Mouse (Mus musculus) embryonic facial prominence, embryonic 11.5 days (tissue): ENCODE measurements around the gene Prss38. TPM values are rescaled to one million over a fixed set of nuclear protein-coding genes. Genes with fewer than 3 reads are reported as not detected.

Experiments used
- ATAC-seq: fragments of 200-750 bp; cut with Nextera tagmentation; replicated peaks from 2 replicates; pipeline ENCODE4 v1.8.0; 2017; ENCODE audit warnings: low read depth; ENCODE audit not compliant: insufficient number of reproducible peaks, low FRiP score, low TSS enrichment
- DNase-seq: peaks from one replicate; pipeline ENCODE4 v3.0.0-alpha.2; 2015; ENCODE audit warnings: low spot score
- H3K27ac ChIP-seq: fragments of 300-500 bp; sonication (generic); replicated peaks from 2 replicates; pipeline ENCODE4 v1.5.1; 2014; ENCODE audit warnings: mild to moderate bottlenecking, low read depth, low read length, control low read depth
- H3K27me3 ChIP-seq: fragments of 300-500 bp; sonication (generic); 2 replicates; pipeline ENCODE4 v1.6.1; 2014; ENCODE audit warnings: mild to moderate bottlenecking, low read length, moderate library complexity, mixed read lengths; ENCODE audit not compliant: control insufficient read depth, insufficient read depth
- H3K36me3 ChIP-seq: fragments of 300-500 bp; sonication (generic); replicated peaks from 2 replicates; pipeline ENCODE4 v1.6.1; 2014; ENCODE audit warnings: low read depth, mild to moderate bottlenecking, low read length, moderate library complexity, mixed read lengths; ENCODE audit not compliant: control insufficient read depth, insufficient read depth
- H3K4me1 ChIP-seq: fragments of 300-500 bp; sonication (generic); 2 replicates; pipeline ENCODE4 v1.6.1; 2014; ENCODE audit warnings: low read length, mixed read lengths; ENCODE audit not compliant: control insufficient read depth, insufficient read depth
- H3K4me2 ChIP-seq: fragments of 300-500 bp; sonication (generic); 2 replicates; pipeline ENCODE4 v1.6.1; 2014; ENCODE audit warnings: low read depth, mild to moderate bottlenecking, control low read depth, low read length, moderate library complexity
- H3K4me3 ChIP-seq: fragments of 300-500 bp; sonication (generic); 2 replicates; pipeline ENCODE4 v1.5.1; 2014; ENCODE audit warnings: low read depth, low read length, control low read depth
- H3K9ac ChIP-seq: fragments of 300-500 bp; sonication (generic); replicated peaks from 2 replicates; pipeline ENCODE4 v1.6.1; 2014; ENCODE audit warnings: mild to moderate bottlenecking, control low read depth, low read length
- H3K9me3 ChIP-seq: fragments of 300-500 bp; sonication (generic); replicated peaks from 2 replicates; pipeline ENCODE4 v1.6.1; 2016; ENCODE audit warnings: mild to moderate bottlenecking, low read length, inconsistent platforms, mixed read lengths; ENCODE audit not compliant: control insufficient read depth
- WGBS: fragments of 180-500 bp; shearing (Covaris S2); extraction: QIAGEN DNeasy Blood & Tissue Kit; methylation state at CpG from one replicate; pipeline ENCODE4 v1.1.7; 2014; 5-methylcytosine and 5-hydroxymethylcytosine counted together
- polyA plus RNA-seq: library from polyadenylated mRNA; unstranded; fragments of >200 nt; fragmentation: Nextera tagmentation; extraction: Ambion mirVana; gene quantifications from 2 replicates; pipeline ENCODE4 v1.2.1, GENCODE M21; 2014

Gene Prss38
- polyA plus RNA-seq, 1 experiment from 2014 or later, result not detected

DNA sequence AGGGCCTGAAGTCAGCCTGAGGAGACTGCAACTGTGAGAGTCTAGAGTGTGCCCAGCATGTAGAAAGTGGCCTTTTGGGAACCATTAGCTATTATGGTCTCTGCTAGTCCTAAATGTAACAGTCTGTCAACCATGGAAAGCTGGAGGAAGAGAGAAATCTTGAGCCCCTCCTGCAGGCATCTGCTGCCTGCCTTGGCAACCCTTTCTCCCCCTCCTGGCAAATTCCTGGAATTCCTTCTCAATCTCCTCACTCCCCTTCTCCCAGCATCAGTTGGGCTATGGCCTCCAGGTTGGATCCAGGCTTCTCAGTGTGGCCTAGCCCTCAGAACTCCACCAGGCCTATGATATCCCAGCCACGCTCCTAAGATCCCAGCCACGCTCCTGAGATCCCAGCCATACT is 25.1 kb downstream of the Prss38 start:
- no peaks in the 10 kb centered on the region for H3K9me3 ChIP-seq
- no peak overlapping the region for H3K9ac ChIP-seq
- H3K36me3 ChIP-seq, result no peaks in the 10 kb centered on the region
- ATAC-seq, result no peak
- no peak overlapping the region for H3K27ac ChIP-seq
- H3K27me3 ChIP-seq, result no peaks in the 10 kb centered on the region
- DNase-seq, result peak; percentile 56
- WGBS, result 73% methylated on average over 2 of the region's 2 CpGs
- no peaks in the 10 kb centered on the region for H3K4me1 ChIP-seq
- no peak overlapping the region for H3K4me2 ChIP-seq
- H3K4me3 ChIP-seq, result no peak overlapping the region

DNA sequence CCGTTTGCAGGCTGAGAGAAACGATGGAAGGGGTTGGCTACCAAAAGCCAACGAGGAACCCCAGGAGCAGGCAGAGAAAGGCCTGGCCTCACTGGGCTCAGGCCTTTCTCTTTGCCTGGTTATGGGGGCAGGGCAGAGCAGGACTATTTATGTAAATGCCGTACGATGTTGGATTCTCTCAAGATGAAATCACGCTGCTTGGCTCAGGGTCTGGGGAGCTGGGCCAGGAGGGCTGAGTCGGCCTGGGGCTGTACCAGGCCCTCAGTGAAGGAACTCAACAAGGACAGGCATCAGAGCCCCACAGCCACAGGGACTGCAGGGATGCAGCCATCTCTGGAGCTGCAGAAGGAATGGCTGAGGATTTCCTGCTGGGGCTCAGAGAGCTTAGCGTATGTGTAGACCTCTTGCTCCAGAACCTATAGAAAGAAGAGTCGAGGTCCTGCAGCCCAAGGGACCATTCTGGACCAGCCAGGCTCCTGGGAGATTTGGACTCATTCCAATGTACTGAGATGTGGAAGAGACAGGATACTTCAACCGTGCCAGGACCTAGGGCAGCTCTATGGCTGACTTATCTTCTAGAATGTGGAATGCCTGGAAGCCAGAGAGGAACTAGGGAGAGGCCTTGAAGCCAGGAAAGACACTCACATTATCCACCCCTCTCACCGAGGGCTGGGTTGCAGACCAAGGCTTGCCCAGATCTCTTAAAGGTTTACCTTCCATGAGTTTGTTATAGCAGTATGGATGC is 29.1 kb downstream of the Prss38 start:
- 82% methylated on average over 11 of the region's 11 CpGs for WGBS
- no peak overlapping the region for H3K4me2 ChIP-seq
- DNase-seq, result no peak
- no peak overlapping the region for H3K4me3 ChIP-seq
- H3K9ac ChIP-seq, result no peak overlapping the region
- H3K4me1 ChIP-seq, result no peaks in the 10 kb centered on the region
- no peaks in the 10 kb centered on the region for H3K27me3 ChIP-seq
- H3K27ac ChIP-seq, result no peak overlapping the region
- no peaks in the 10 kb centered on the region for H3K9me3 ChIP-seq
- no peak for ATAC-seq
- no peaks in the 10 kb centered on the region for H3K36me3 ChIP-seq

DNA sequence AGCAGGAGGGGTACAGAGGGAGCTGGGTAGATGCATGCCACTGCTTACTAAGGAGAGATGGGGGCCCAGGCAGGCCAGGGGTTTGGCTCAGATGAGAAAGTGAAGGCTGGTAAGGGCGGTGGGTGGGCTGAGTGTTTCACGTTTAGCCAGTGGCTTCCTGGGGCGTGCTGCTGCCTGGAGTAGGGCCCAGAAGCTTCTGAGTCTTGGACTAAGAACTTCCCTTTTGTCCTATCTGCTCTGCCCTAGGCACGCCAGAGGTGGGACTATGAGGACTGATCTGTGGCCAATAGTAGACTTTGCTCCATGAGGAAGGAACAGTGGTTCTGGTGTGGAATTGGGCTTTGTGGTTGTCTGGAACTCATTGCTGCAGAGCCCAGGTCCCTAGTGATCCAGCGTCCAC is 32.5 kb downstream of the Prss38 start:
- Histone ChIP-seq H3K36me3 (no peaks in the 10 kb centered on the region), H3K9ac (no peak overlapping the region), H3K4me2 (no peak overlapping the region), H3K4me1 (no peaks in the 10 kb centered on the region), H3K4me3 (no peak overlapping the region), H3K27me3 (no peaks in the 10 kb centered on the region), H3K9me3 (no peaks in the 10 kb centered on the region), H3K27ac (no peak overlapping the region)
- ATAC-seq (no peak), DNase-seq (no peak)
- 80% methylated on average over 5 of the region's 5 CpGs for WGBS

DNA sequence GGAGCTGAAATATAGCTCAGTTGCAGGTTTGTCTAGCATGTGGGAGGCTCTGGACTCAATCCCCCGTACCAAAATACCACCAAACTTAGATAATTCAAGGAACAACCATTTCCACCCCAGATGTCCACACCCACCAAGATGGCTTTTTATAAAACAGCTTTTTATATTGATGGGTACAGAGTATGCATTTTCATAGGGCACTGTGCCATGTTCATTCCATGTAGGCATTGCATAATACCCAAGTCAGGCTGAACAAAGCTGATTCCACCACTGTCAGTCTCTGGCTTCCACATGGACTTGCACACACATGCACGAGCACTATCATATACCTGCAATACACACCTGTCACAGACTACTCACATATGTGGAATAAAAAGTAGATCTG is 36.7 kb downstream of the Prss38 start:
- H3K4me2 ChIP-seq, result no peak overlapping the region
- H3K36me3 ChIP-seq, result no peaks in the 10 kb centered on the region
- DNase-seq (no peak), ATAC-seq (no peak)
- no peak overlapping the region for H3K4me3 ChIP-seq
- WGBS, result 87% methylated on average over 2 of the region's 2 CpGs
- H3K9ac ChIP-seq, result no peak overlapping the region
- no peaks in the 10 kb centered on the region for H3K9me3 ChIP-seq
- H3K27ac ChIP-seq, result no peak overlapping the region
- H3K27me3 ChIP-seq, result no peaks in the 10 kb centered on the region
- H3K4me1 ChIP-seq, result no peaks in the 10 kb centered on the region

DNA sequence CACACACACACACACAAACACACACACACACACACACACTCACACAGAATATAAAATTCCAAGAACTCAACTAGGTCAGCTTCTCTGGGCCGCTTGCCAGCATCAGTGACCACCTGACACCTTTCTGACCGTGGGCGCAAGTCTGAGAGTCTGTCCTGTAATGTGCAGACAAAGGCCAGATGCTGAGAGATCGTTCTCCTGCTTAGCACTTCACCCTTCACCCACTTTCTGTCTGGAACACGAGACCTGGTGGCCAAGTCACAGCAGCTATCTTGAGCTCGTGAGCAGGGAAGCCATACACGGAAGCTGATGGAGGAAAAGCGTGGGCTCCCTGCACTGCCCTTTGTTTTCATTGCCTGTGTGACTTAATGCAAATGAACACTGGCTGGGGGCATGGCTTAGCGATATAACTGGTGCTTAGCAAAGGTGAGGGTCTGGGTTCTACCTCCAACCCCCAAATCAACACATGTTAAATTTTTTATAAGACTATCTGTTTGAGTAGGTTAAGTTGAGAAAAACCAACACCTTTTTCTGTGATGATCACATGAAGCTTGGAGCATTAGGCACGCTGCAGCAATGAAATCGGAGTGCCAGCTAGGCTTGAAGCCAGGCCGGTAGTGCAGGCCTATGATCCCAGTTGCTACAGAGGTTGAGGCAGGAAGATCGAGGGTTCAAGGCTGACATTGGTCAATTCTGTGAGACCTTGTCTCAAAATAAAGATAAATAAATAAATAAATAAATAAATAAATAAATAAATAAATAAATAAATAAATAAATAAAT is 37.3 kb downstream of the Prss38 start:
- ATAC-seq (no peak), DNase-seq (no peak)
- H3K4me2 ChIP-seq, result no peak overlapping the region
- H3K4me1 ChIP-seq, result no peaks in the 10 kb centered on the region
- H3K9me3 ChIP-seq, result no peaks in the 10 kb centered on the region
- H3K4me3 ChIP-seq, result no peak overlapping the region
- no peaks in the 10 kb centered on the region for H3K27me3 ChIP-seq
- no peak overlapping the region for H3K27ac ChIP-seq
- WGBS, result 79% methylated on average over 13 of the region's 13 CpGs
- H3K36me3 ChIP-seq, result no peaks in the 10 kb centered on the region
- H3K9ac ChIP-seq, result no peak overlapping the region

DNA sequence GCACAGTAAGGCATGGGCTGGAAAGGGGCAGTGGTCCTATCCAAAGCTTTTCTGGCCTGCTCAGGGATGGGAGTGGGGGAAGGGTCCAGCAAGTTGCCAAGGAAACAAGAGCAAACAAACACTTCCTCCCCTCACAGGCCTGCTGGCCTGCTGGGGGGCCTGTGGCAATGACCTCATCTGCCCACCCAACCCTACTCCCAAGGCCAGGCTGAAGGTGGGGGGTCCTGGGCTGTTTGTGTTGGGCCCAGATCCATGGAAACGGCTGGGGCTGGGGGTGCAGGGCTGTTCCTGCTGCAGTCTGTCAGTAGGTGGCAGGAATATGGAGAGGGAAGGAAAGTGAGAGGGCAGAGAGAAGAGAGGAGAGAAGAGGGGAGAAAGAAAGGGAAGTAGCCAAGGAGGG is 39.1 kb downstream of the Prss38 start:
- Histone ChIP-seq H3K4me3 (no peak overlapping the region), H3K9ac (no peak overlapping the region), H3K27ac (no peak overlapping the region), H3K4me2 (no peak overlapping the region), H3K27me3 (no peaks in the 10 kb centered on the region), H3K4me1 (no peaks in the 10 kb centered on the region), H3K9me3 (no peaks in the 10 kb centered on the region), H3K36me3 (no peaks in the 10 kb centered on the region)
- no peak for ATAC-seq
- peak; percentile 39 for DNase-seq
- WGBS, result 13% methylated on average over 1 of the region's 1 CpGs

DNA sequence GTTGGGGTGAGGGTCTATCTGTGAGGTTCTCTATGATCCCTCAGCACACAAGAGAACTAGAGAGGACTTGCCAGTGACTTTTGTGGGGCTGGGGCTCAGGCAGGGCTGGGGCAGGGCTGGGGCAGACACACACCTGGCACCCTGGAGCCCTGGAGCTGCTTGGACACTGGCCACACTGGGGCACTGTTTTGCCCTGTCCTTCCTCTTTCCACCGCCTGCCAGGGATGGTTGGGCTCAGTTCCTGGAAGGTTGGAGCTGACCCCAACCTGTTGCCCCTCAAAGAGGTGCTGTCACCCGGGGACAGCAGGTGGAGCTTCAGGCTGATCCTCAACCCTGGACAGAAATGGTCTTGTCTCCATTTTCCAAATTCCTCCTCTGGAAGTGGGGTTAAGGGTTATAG is 39.5 kb downstream of the Prss38 start:
- 47% methylated on average over 2 of the region's 2 CpGs for WGBS
- DNase-seq (no peak), ATAC-seq (no peak)
- H3K27me3 ChIP-seq, result no peaks in the 10 kb centered on the region
- H3K4me1 ChIP-seq, result no peaks in the 10 kb centered on the region
- H3K4me3 ChIP-seq, result no peak overlapping the region
- H3K9ac ChIP-seq, result no peak overlapping the region
- no peak overlapping the region for H3K4me2 ChIP-seq
- H3K36me3 ChIP-seq, result no peaks in the 10 kb centered on the region
- no peaks in the 10 kb centered on the region for H3K9me3 ChIP-seq
- H3K27ac ChIP-seq, result no peak overlapping the region

DNA sequence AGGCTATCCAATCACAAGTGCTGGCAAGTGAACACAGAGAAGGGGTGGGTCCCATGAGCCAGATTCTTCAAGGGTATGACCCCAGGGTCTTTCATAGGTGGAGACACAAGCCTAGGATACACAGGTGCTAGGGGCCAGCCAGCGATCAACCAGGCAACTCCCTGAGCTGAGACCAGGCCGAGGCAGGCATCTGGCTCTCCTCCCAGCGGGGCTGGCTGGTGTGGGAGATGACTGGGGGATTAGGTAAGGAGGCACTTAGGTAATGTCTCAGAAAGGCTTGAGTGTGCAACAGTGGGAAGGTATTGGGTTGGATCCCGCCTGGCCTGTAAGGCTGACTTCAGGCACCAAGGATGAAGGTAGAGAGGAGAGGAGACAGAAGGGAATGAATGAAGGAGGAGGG is 40.3 kb downstream of the Prss38 start:
- H3K9ac ChIP-seq, result no peak overlapping the region
- H3K36me3 ChIP-seq, result no peaks in the 10 kb centered on the region
- no peak overlapping the region for H3K27ac ChIP-seq
- DNase-seq (no peak), ATAC-seq (no peak)
- H3K4me3 ChIP-seq, result no peak overlapping the region
- no peaks in the 10 kb centered on the region; the same call in 1 of the 2 replicates for H3K4me1 ChIP-seq
- 75% methylated on average over 4 of the region's 4 CpGs for WGBS
- no peaks in the 10 kb centered on the region for H3K9me3 ChIP-seq
- no peaks in the 10 kb centered on the region for H3K27me3 ChIP-seq
- no peak overlapping the region for H3K4me2 ChIP-seq
